Mouse (Mus musculus): ENCODE data around the gene Snu13.

Gene Snu13

DNA sequence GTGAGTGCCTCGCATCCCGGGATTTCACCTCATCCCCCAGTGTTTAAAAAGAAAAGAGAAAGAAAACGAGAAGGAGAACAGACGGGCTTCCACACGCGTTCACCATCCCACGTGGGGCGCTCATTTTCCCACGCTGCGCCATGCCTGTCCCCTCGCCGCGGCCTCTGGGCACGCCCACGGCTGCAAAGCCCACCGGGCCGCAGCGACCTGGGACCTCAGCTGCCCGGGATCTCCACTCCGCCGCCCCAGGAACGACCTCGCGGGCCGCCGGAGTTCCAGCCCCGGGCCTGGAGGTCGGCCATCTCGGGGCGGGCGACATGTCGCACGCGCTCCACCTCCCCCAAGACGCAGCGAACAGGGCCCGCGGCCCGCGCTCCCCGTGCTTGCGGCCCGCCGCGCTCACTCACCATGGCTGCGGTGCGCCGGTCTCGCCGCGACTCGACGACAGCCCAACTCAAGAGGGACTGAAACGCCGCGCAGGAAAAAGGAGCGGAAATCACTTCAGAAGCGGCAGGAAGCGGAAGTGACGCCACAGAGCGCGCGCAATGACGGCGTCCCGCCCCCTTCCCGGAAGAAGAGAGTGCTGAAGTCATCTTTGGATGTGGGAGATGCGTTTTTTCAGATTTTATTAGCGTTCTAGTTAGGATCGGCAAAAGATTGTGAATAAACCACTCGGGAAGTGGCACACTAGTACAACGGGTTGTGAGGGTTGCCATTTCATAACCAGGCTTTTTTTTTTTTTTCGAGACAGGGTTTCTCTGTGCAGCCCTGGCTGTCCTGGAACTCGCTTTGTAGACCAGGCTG lies at the start of gene Snu13:
Gene Snu13 (minus strand): TSS at position 519 of the 804 bp plus-strand sequence.
- peak; percentile 94 for DNase-seq (ENCODE audit: low spot score)

DNA sequence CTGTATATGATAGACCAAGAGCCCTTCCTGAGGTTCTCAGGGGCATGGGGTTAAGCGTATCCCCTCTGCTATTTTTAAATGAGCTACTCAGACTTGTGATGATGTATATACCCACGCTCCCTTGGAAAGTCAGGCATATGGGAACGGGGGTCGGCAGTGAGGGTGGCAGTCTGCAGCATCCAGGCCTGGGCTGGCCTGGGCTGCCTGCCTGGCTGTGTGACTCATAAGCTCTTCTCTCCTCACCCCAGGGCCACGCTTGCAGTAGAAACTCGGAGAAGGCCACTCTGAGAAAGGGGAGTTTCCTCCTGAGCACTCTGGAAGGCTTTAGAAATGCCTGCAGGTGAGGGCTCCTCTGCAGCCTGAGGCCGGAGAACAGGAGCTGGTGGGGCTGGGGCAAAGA lies 43.7 kb upstream of the Snu13 start:
- no peak for DNase-seq (ENCODE audit: low spot score)

DNA sequence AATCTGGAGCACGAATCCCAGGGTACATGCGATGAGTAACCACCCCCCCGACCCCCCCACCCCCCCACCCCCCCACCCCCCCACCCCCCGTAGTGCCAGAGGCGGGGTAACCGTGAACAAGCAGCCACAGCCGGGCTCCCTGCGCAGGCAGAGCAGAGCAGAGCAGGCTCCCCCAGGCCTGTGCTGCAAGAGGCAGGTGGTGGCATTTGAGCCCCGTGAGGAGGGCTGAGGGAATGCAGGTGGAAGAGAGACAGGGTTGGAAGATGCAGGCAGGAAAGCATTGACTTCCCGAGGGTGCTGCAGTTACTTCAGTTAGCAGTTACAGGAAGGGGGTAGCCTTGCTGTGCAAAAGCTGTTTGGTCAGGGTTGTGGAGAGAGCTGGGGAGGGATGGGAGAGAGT lies 39.9 kb upstream of the Snu13 start:
- DNase-seq (ENCODE audit: low spot score): peak; percentile 38

DNA sequence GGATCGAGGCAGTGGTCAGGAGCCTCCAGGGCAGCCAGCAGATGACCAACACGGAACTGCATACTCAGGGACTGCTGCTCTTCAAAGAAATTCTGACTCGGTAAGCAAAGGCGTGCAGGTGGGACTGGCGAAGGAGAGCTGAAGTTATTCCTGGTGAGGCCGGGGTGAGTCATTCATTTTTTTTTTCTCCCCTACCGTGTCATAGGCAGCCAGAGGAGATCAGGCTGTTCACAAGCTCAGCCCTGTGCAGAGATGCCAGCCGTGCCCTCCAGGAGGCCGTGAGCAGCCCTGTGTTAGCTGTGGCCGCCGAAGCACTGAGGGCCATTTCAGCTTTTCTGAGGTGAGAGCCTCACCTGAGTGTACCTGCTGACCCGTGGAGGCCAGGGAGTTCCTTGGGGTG lies 38.7 kb upstream of the Snu13 start:
- no peak for DNase-seq (ENCODE audit: low spot score)

DNA sequence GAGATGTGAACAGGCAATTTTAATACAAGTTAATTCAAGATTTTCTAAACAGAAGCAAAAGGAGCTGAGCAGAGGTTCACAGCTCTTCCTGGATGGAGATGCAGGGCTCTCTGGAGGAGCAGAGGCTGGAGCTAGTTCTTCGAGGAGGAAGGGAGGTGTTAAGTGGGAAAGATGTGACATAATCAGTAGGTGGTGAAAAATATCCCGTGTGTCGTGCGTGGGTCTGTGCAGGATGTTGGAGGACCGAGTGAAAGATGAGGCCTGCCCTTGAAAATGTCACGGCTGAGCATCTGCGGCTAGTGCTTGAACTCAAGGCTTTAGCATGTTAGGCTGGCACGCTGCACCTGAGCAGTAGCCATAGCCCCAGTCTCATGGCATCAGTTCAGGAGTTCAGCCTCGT lies 38.2 kb upstream of the Snu13 start:
- no peak for DNase-seq (ENCODE audit: low spot score)

DNA sequence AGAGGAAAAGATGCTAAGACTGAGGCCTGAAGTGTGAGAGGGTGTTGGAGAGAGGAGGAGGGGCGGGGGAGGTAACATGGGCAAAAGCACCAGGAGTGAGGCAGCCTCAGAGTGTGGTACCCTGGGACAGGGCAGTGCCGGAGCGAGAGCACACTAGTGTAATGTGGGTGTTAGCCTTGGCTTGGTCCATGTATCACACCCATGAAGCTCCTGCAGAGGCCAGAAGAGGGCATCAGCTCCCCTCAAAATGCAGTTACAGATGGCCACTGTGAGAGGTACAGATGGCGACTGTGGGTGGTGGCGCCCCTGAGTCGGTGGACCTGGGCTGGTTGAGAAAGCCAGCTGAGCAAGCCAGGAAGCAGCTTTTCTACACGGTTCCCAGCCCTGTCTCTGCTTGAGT lies 33.8 kb upstream of the Snu13 start:
- DNase-seq (ENCODE audit: low spot score): peak; percentile 59

DNA sequence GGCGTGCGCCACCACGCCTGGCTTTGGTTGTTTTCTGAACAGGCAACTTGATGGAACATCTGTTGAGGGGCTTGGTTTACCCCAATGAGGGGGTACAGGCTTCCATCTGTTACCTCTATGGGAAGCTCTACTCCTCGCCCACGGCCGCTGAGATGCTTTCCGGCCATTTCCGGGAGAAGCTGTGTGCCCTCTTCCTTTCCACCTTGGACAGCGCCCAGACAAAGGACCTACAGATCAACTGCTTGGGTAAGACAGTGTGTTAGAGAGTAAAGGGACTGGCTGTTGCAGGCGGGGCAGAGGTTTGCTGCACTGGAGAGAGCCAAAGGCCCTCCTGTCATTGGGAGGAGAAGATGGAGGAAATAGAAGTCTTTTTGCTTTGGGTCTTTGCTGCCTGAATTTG lies 32.5 kb upstream of the Snu13 start:
- no peak for DNase-seq (ENCODE audit: low spot score)

DNA sequence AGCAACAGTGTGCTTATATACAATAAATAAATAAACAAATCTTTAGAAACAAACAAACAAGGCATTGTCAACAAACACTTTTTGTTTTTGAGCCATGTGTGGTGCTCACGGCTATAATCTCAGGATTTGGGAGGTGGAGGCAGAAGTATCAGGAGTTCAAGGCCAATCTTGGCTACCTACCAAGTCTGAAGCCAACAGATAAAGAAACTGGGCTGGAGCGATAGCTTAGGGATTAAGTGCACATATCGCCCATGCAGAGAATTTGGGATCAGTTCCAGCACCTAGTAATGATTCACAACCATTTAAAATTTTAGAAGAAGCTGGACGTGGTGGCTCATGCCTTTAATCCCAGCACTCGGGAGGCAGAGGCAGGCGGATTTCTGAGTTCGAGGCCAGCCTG lies 26.1 kb upstream of the Snu13 start:
- DNase-seq (ENCODE audit: low spot score): no peak

DNA sequence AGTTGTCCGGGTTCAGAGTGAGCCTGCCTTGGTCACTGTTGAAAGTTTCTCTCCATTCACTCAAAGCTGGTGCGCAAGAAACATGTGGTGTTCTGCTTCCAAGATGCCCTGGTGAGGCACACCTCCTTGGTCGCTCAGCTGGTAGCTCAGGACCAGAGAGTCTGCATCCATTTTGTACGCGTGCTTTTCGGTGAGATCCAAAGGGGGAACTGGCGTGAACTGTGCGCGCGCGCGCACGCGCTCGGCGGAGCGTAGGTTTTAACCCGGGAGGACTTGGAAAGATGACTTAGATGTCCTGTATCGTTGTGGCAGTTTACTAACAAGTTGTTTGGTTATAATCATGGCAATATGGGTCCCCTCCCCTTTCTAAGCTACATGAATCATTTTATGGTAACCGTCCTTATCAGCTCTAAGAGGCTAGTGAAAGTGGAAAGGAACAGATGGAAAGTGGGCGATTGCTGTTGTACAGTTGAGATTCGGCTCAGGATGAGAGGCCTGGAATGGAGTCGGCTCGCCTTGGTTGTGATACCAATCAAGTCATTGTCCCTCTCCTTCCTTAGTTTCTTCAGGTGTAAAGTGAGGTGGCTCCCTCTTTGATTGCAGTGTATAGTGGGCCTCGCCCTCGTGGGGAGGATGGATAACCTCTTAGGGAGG lies 24.5 kb upstream of the Snu13 start:
- no peak for DNase-seq (ENCODE audit: low spot score)

DNA sequence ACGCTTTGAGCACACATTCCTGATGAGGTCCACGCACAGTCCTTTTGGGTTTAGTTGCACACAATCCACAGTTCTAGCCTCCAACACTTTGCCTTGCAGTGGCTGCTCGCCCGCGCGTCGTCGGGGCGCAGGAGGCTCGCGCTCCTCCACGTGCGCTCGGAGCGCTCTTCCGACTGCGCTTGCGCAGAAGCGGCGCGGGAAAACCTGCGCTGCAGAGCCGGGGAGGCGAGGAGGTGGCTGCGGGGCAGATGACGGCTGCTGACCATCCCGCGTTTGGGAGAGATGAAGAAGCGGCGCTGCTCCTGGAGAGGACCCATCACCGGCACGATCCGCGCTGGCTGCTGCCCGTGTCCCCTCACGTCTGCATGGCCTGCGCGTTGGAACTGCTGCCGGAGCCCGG lies 22.5 kb upstream of the Snu13 start, which contains the start of gene Mei1:
Gene Mei1 (plus strand): TSS at position 99 of the 400 bp plus-strand sequence.
- no peak for DNase-seq (ENCODE audit: low spot score)

DNA sequence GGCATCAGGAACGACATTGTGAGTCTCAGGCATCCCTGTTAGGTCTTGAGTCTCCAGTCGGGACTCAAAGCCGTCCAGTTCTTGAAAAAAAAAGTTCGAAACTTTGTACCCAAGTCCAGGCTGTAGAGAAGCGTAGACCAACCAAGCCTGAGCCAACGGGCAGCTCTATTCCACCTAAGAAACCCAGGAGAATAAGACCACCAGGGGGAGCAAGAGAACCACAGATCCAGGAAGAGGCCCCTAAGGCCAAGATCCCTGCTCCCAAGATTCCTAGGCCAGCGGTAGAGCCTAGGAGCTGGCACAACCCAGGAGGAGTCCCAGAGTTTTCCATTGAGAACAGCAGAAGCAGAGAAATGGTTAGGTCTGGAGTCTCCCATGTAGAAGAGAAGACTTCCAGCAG lies 18.1 kb upstream of the Snu13 start:
- peak; percentile 97 for DNase-seq (ENCODE audit: low spot score)

DNA sequence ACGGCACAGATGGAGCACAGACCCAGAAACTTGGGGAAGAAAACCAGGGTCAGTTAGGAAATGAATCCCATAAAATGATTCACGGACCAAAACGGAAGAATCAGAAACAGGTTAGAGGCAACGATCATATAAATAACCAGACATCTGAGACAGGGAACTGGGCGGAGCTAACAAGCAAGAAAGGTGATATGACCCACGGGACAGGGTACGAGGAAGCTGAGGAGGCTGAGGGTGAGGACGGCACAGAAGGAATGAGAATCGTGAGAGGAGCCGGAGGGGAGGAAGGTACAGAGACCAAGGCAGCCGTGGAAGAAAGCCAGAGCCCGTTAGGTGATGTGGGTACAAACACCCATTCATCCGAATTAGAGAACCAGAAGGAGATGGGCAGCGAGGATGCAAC lies 16.5 kb upstream of the Snu13 start:
- no peak for DNase-seq (ENCODE audit: low spot score)

DNA sequence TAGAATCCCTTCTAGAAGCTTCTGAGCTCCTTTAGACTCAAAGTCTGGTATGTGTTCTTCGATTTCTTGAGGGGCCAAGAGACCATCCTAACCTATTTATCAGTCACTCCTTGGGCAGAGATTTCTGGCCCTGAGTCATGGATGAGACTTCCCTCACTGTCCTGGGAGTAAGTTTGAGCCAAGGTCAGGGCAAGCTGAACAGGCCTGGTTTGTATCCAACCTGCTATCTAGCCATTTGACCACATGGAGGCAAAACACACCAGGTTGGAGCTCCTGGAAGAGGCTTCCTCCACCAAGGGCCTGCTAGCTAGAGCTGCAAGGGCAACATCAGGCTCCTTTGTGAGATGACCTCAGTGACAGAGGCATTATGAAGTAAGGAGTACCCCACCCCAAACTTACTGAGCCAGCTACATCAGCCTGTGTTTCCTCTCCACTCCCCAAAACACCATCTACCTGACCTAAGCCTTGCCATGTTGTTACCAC lies 11.4 kb upstream of the Snu13 start, which contains the start of gene 4930407I10Rik:
Gene 4930407I10Rik (plus strand): TSS at position 433 of the 483 bp plus-strand sequence.
- no peak for DNase-seq (ENCODE audit: low spot score)

DNA sequence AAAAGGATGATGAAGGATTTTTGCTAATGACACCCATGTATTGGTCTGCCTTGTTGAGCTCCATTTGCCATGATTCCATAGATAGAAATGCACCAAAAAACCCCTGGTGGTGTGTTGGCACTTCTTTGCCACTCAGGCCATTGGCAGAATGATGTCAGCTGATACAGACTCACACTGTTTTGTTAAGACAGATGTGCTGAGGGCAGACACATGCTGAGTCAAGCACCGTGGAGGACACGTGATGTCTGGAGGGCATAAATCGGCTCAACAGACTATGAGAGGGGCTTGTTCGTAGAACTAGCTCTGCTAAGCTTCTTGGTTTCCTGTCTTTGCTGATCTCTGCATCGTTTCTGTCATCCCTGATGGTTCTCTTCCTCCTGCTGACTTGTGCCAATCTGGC lies 5.1 kb upstream of the Snu13 start:
- DNase-seq (ENCODE audit: low spot score): no peak

DNA sequence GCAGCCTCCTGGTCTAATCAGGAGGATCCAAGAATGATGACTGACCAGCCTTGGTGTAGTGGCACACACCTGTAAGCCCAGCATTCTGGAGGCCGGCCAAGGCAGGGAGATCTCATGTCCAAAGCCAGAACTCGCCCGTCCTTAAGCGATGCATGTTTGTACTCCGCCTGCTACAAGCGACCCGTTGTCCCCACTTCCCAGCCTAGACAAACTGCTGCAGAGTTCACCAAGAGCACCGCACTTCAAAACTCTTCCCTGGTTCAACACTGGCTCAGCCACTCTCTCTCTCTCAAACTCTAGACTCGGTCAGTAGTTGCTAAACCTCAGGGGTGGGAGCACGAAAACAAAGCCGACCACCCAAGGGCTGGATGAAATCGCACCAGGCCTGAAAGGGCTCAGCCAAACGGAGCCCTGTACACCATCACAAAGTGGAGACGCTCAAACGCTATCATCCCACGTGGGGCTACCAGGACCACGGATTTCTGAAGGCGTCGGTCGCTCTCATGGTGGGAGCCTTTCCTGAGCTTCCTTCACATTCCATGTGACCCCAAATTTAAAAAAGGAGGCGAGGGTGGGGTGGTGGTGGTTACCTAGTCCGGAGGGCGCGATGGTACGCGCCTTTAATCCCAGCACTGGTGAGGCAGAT lies 1.0 kb downstream of the Snu13 start:
- DNase-seq (ENCODE audit: low spot score): no peak

DNA sequence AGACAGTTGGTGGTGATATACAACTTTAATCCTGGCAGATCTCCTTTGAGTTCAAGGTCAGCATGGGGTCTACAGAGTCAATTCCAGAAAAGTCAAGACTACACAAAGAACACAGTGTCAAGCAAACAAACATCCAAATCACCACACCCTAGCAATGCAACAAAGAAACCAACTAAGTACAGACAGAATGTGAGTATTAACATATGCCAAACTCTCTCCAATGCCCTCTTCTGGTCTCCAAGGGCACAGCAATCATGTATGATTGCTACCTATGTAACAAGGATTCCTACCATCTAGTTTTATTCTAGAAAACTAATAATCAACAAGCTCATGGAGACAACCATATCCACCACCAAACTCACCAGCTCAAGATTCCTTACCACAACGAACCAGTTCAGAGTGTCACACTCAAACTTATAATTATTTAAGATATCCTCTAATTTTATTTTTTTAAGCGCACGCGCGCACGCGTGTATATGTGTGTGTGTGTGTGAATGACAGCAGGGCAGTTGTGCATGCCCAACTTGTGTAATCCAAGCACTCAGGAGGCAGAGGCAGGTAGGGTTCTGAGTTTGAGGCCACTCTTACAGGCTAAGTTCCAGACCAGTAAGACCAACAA lies 3.1 kb downstream of the Snu13 start:
- DNase-seq (ENCODE audit: low spot score): peak; percentile 48

DNA sequence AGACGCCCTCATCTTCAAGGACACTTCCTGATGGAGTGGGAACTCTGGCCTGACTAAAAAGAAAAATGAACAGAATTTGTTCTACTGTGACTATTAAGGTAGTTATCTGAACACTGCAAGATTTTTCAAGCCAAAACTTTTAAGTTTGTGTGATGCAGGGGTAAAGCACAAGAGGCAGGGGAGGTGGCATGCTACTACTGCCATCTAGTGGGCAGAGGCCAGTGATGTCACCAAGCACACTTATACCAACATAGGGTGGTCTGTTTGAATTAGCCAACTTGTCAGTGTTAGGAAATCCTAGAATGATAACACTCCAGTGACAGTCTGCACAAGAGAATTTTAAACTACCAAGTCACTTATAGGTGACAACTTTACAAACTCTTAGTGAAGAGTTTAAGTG lies 6.7 kb downstream of the Snu13 start:
- peak; percentile 83 for DNase-seq (ENCODE audit: low spot score)

DNA sequence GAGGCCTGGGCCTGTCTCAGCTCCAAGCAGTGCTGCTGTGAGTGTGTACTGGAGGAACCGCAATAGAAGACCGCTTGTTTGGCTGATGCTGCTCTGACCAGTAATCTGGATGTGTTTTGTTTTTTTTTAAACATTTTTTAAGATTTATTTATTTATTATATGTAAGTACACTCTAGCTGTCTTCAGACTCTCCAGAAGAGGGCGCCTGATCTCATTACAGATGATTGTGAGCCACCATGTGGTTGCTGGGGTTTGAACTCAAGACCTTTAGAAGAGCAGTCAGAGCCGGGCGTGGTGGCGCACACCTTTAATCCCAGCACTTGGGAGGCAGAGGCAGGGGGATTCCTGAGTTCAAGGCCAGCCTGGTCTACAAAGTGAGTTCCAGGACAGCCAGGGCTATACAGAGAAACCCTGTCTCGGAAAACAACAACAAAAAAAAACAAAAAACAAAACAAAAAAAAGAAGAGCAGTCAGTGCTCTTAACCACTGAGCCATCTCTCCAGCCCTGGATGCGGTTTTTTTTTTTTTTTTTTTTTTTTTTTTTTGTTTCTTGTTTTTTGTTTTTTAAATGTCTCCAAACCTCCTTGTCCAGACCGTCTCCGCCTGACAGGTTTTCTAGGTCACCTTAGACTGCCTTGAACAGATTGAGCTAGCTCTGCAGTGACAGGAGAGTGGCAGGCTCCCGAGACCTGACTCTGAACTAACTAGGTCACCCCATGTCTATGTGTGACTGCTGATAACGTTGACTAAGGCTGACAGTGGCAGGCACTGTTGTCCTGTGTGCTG lies 11.3 kb downstream of the Snu13 start:
- no peak for DNase-seq (ENCODE audit: low spot score)

DNA sequence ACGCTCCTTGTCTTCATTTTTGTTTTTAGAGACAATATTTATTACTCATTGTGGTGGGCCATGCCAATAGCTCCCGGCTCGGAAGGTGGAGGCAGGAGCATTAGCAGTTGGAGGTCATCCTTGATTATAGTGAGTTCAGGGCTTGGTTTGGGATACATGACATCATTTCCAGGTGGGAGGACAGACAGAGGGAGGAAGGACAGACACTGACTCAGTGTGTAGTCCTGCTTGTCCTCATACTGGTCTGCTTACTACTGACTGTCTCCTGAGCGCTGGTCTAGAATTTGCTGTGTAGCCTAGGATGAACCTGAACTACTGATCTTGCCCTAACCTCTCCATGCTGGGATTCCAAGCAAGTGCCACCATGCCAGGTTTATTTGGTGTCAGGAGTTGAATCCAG lies 13.6 kb downstream of the Snu13 start, which contains the start of gene Desi1:
Gene Desi1 (minus strand): TSS at position 101 of the 400 bp plus-strand sequence.
- no peak for DNase-seq (ENCODE audit: low spot score)

DNA sequence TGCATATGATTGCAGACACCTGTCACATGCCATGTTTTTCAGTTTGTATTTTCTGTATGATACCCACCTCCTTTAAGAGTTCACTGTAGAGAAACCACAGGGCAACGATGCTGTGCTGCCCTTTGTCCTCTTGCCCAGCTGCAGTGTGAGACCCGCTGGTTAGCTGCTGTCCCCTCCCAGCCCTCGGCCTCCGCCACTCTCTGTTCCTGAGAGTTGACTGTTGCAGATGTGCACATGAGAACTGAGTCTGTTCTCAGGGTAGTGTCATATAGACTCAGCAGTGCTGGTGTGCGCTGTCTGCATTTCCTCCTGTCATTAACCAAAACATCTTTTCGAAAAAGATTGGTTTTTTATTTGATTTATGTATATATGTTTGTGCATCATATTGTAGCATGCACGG lies 15.0 kb downstream of the Snu13 start:
- DNase-seq (ENCODE audit: low spot score): no peak

DNA sequence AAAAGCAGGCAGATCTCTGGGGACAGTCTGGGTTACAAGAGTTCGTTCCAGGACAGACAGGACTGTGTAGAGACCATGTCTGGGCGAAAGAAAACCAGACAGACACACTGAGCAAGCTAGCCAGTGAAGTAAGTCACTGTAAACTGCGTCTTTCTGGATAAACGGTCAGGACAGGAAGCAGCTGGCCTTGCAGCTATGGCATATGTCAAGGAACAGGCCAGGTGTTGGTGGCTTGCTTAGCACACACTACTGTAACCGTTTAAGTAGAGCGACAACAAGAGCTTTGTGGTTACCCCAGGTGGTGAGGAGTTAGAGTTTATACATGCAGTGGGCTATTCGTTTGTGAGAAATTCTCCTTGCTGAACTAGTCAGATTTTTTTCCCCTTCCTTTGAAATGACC lies 19.7 kb downstream of the Snu13 start:
- DNase-seq (ENCODE audit: low spot score): no peak

DNA sequence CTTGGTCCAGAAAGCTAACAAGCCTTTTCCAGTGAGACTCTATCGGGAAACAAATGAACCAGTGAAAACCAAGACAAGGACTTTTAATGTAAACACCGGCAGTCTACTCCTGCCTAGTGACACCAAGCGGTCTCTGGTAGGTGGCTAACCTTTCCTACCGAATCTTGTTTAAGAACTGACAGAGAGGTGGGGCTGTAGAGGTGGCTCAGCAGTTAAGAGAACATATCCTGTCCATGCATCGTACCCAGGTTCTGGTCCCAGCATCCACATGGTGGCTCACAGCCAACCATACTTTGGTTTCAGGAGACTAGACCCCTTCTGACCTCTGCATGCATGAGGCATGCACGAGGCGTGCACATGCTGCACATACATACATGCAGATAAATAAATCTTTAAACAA lies 20.1 kb downstream of the Snu13 start:
- DNase-seq (ENCODE audit: low spot score): no peak

Data from retina, embryonic 14.5 days (tissue).